Mouse (Mus musculus): ENCODE results near the gene Kirrel3. TPM values are rescaled to one million over a fixed set of nuclear protein-coding genes. Genes with fewer than 3 reads are reported as not detected.

The Kirrel3 gene
- polyA plus RNA-seq, 1 experiment = 10.9 TPM

- DNase-seq (ENCODE audit: low read depth) = peak; percentile 56
Measured at GRCm38 (mm10) chr9:34824358-34825088, 338.8 kb downstream of the Kirrel3 start.

- DNase-seq (ENCODE audit: low read depth) = no peak
Measured at GRCm38 (mm10) chr9:34825089-34825400, 339.4 kb downstream of the Kirrel3 start.

GRCm38 (mm10) chr9:34825402-34826008, 339.8 kb downstream of the Kirrel3 start:
- DNase-seq (ENCODE audit: low read depth) = no peak

- DNase-seq (ENCODE audit: low read depth) = no peak
Measured at GRCm38 (mm10) chr9:34830696-34831095, 345.0 kb downstream of the Kirrel3 start.

GRCm38 (mm10) chr9:34836801-34837200, 351.1 kb downstream of the Kirrel3 start:
- no peak for DNase-seq (ENCODE audit: low read depth)

GRCm38 (mm10) chr9:34837700-34838462, 352.2 kb downstream of the Kirrel3 start:
- no peak for DNase-seq (ENCODE audit: low read depth)

GRCm38 (mm10) chr9:34843275-34843965, 357.7 kb downstream of the Kirrel3 start:
- no peak for DNase-seq (ENCODE audit: low read depth)

- no peak for DNase-seq (ENCODE audit: low read depth)
Measured at GRCm38 (mm10) chr9:34846440-34846839, 360.7 kb downstream of the Kirrel3 start.

GRCm38 (mm10) chr9:34847664-34848063, 362.0 kb downstream of the Kirrel3 start:
- no peak for DNase-seq (ENCODE audit: low read depth)

GRCm38 (mm10) chr9:34851136-34851535, 365.4 kb downstream of the Kirrel3 start:
- no peak for DNase-seq (ENCODE audit: low read depth)

- no peak for DNase-seq (ENCODE audit: low read depth)
Measured at GRCm38 (mm10) chr9:34857575-34857974, 371.9 kb downstream of the Kirrel3 start.

- DNase-seq (ENCODE audit: low read depth) = no peak
Measured at GRCm38 (mm10) chr9:34858071-34858470, 372.4 kb downstream of the Kirrel3 start.

- DNase-seq (ENCODE audit: low read depth) = no peak
Measured at GRCm38 (mm10) chr9:34860934-34861333, 375.2 kb downstream of the Kirrel3 start.

GRCm38 (mm10) chr9:34861775-34862174, 376.1 kb downstream of the Kirrel3 start:
- DNase-seq (ENCODE audit: low read depth) = no peak

GRCm38 (mm10) chr9:34865606-34866005, 379.9 kb downstream of the Kirrel3 start:
- no peak for DNase-seq (ENCODE audit: low read depth)

GRCm38 (mm10) chr9:34871316-34871966, 385.7 kb downstream of the Kirrel3 start:
- no peak for DNase-seq (ENCODE audit: low read depth)

GRCm38 (mm10) chr9:34875238-34875637, 389.5 kb downstream of the Kirrel3 start:
- no peak for DNase-seq (ENCODE audit: low read depth)

GRCm38 (mm10) chr9:34877186-34877585, 391.5 kb downstream of the Kirrel3 start:
- DNase-seq (ENCODE audit: low read depth) = no peak

GRCm38 (mm10) chr9:34877799-34878198, 392.1 kb downstream of the Kirrel3 start:
- DNase-seq (ENCODE audit: low read depth) = no peak

- no peak for DNase-seq (ENCODE audit: low read depth)
Measured at GRCm38 (mm10) chr9:34881750-34882149, 396.1 kb downstream of the Kirrel3 start.

GRCm38 (mm10) chr9:34882211-34882610, 396.5 kb downstream of the Kirrel3 start:
- no peak for DNase-seq (ENCODE audit: low read depth)

GRCm38 (mm10) chr9:34883122-34883521, 397.4 kb downstream of the Kirrel3 start:
- no peak for DNase-seq (ENCODE audit: low read depth)

Data from gonadal fat pad, adult 2 months (tissue).